Mouse (Mus musculus) neural tube, embryonic 14.5 days (tissue): ENCODE data around the gene Rfwd3. TPM values are rescaled to one million over a fixed set of nuclear protein-coding genes. Genes with fewer than 3 reads are reported as not detected.
"Not testable (repeated sequence)": the region's sequence is repeated elsewhere in the genome, so short reads cannot be mapped to it uniquely, and the experiment has no call there.

Experiments used
- ATAC-seq: fragments of 200-750 bp; cut with Nextera tagmentation; 2 replicates; pipeline ENCODE4 v1.8.0; 2017; ENCODE audit warnings: low read depth, mild to moderate bottlenecking, moderate TSS enrichment, moderate library complexity
- H3K27ac ChIP-seq: fragments of 300-500 bp; sonication (generic); 2 replicates; pipeline ENCODE4 v1.5.1; 2014; ENCODE audit warnings: low read depth, mild to moderate bottlenecking, control low read depth, low read length, moderate library complexity, mixed read lengths
- H3K27me3 ChIP-seq: fragments of 300-500 bp; sonication (generic); 2 replicates; pipeline ENCODE4 v1.6.1; 2014; ENCODE audit warnings: low read length; ENCODE audit not compliant: control insufficient read depth, insufficient read depth
- H3K36me3 ChIP-seq: fragments of 300-500 bp; sonication (generic); 2 replicates; pipeline ENCODE4 v1.6.1; 2014; ENCODE audit warnings: low read length, mixed read lengths; ENCODE audit not compliant: control insufficient read depth, insufficient read depth
- H3K4me1 ChIP-seq: fragments of 300-500 bp; sonication (generic); 2 replicates; pipeline ENCODE4 v1.6.1; 2014; ENCODE audit warnings: low read length; ENCODE audit not compliant: control insufficient read depth, insufficient read depth
- H3K4me2 ChIP-seq: fragments of 300-500 bp; sonication (generic); 2 replicates; pipeline ENCODE4 v1.6.1; 2014; ENCODE audit warnings: mild to moderate bottlenecking, low read depth, low read length, control low read depth
- H3K4me3 ChIP-seq: fragments of 300-500 bp; sonication (generic); 2 replicates; pipeline ENCODE4 v1.5.1; 2014; ENCODE audit warnings: low read depth, low read length, control low read depth, mixed read lengths
- H3K9ac ChIP-seq: fragments of 300-500 bp; sonication (generic); replicated peaks from 2 replicates; pipeline ENCODE4 v1.6.1; 2014; ENCODE audit warnings: low read depth, mild to moderate bottlenecking, control low read depth, low read length, mixed read lengths
- H3K9me3 ChIP-seq: fragments of 300-500 bp; sonication (generic); 2 replicates; pipeline ENCODE4 v1.6.1; 2016; ENCODE audit warnings: low read length; ENCODE audit not compliant: control insufficient read depth
- WGBS: fragments of 180-500 bp; shearing (Covaris S2); extraction: QIAGEN DNeasy Blood & Tissue Kit; methylation state at CpG from one replicate; pipeline ENCODE4 v1.1.7; 2014; 5-methylcytosine and 5-hydroxymethylcytosine counted together
- polyA plus RNA-seq: library from polyadenylated mRNA; unstranded; fragments of >200 nt; fragmentation: Nextera tagmentation; extraction: Ambion mirVana; gene quantifications from 2 replicates; pipeline ENCODE4 v1.2.1, GENCODE M21; 2014

Rfwd3 gene
- polyA plus RNA-seq, 1 experiment from 2014 or later: 19.2 TPM

DNA sequence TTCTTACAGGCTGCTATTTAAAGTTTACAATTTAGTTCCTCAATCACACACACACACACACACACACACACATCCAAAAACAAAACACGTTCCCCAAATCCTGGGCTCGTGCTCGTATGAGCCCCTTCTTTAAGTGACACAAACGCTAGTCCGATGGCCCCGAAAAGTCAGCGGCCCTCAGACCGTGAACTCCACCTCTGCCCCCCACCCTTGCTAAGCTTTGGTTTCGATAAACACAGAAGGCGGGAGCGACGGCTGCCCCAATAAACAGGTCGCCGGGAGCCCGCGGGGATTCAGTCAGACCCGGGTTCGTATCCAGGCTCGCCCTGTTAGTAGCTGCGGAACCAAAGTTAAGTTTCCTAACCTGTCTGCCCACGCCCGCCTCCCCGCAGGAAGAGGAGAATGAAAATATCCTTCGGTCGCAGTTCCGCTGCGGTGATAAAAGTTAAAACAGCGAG lies 630 bp downstream of the Rfwd3 start:
- under 1% methylated on average over 28 of the region's 28 CpGs for WGBS
- Histone ChIP-seq H3K36me3 (no peaks in the 10 kb centered on the region), H3K27ac (0 out of 2 replicates have a peak overlapping the region, but pooled peaks have one; percentile 48), H3K9me3 (no peaks in the 10 kb centered on the region), H3K4me3 (peak overlapping the region; percentile 90), H3K4me2 (peak overlapping the region; percentile 80), H3K4me1 (peaks cover 2% of the 10 kb centered on the region; the same call in 1 of the 2 replicates), H3K9ac (peak overlapping the region; percentile 72), H3K27me3 (no peaks in the 10 kb centered on the region)
- ATAC-seq: no peak

DNA sequence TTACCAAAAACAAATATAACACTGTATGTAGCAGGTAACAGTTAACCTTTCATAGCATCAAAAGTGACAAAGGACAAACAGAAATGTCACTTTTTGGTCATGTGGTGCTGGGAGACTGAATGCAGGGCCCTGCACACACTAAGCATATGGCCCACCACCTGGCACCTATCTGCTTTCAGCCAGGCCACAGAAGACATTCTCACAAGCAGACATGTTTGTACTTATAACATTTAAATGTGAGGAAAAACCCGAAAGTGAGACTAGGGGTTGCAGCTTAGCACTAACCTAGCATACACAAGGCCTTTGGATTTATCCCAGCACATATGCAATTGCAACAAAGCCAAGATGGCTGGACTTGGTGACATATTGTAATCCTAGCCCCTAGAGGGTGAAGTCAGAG lies 2.0 kb downstream of the Rfwd3 start:
- ATAC-seq: no peak
- peaks cover 8% of the 10 kb centered on the region; the same call in 1 of the 2 replicates for H3K36me3 ChIP-seq
- WGBS: 94% methylated on average over 1 of the region's 1 CpGs
- H3K4me1 ChIP-seq: peaks cover 2% of the 10 kb centered on the region; the same call in 1 of the 2 replicates
- H3K4me2 ChIP-seq: no peak overlapping the region
- no peaks in the 10 kb centered on the region for H3K27me3 ChIP-seq
- no peaks in the 10 kb centered on the region for H3K9me3 ChIP-seq
- no peak overlapping the region for H3K4me3 ChIP-seq
- no peak overlapping the region for H3K9ac ChIP-seq
- H3K27ac ChIP-seq: no peak overlapping the region

DNA sequence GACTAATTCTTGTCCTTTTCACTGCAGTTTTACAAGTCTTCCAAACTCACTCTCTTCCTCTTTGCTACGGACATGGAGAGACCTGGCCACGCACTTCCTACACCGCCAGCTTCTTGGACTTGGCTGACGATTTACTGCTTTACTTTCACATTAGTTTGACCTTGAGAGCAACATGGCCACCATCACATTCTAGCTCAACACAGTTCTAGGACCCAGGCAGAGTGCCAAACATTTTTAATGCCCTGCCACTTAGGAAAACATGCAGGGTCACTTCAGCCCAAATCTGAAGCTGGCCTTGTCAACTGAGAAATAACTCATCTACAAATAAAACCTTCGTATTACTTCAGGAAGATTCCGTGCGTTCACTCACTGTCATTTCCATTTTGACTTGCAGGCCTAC lies 8.3 kb downstream of the Rfwd3 start:
- whole genome bisulfite sequencing: 89% methylated on average over 7 of the region's 7 CpGs
- no peak overlapping the region for H3K27ac ChIP-seq
- no peaks in the 10 kb centered on the region for H3K9me3 ChIP-seq
- no peak overlapping the region for H3K4me2 ChIP-seq
- H3K4me3 ChIP-seq: no peak overlapping the region
- H3K27me3 ChIP-seq: no peaks in the 10 kb centered on the region
- H3K4me1 ChIP-seq: no peaks in the 10 kb centered on the region
- peaks cover 36% of the 10 kb centered on the region for H3K36me3 ChIP-seq
- H3K9ac ChIP-seq: no peak overlapping the region
- no peak for ATAC-seq

DNA sequence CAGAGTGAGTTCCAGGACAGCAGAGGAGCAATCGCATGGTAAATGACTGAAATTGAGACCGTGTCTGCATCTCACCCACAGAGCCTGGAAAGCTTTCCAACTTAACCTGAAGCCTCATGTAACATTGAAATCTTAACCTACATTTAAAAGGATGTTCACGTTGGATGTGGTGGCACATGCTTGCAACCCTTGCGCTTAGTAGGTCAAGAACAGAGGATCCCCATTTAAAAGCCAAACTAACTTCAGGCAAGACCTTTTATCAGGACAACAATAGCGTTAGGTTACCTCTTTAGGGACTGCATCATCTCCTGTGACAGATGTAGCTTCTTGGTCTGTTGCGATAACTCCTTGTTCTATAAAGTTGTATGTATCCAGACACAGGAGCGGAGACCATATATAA lies 9.4 kb downstream of the Rfwd3 start:
- Histone ChIP-seq H3K27ac (no peak overlapping the region), H3K27me3 (no peaks in the 10 kb centered on the region), H3K4me1 (no peaks in the 10 kb centered on the region), H3K36me3 (peaks cover 47% of the 10 kb centered on the region), H3K9ac (no peak overlapping the region), H3K4me2 (no peak overlapping the region), H3K4me3 (no peak overlapping the region), H3K9me3 (no peaks in the 10 kb centered on the region)
- WGBS: 98% methylated on average over 7 of the region's 7 CpGs
- no peak for ATAC-seq

DNA sequence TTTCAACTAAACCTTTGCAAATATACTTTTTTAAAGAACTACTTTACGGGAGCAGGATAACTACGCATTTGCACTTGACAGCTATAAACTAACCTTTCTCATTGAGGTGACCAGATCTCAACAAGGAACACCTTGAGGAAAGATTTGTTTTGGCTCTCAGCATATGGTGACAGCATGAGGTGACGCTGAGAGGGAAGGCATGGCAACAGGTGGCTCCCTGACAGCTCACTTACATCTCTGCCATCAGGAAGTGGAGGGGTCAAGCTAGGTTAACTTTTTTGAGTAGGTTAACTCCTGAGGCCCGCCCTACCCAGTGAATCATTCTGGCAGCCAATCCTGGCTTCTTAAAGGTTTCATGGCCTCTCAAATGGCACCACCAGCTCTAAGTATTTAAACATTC lies 14.4 kb downstream of the Rfwd3 start:
- no peak for ATAC-seq
- WGBS: 92% methylated on average over 4 of the region's 4 CpGs
- peaks cover 53% of the 10 kb centered on the region for H3K36me3 ChIP-seq

DNA sequence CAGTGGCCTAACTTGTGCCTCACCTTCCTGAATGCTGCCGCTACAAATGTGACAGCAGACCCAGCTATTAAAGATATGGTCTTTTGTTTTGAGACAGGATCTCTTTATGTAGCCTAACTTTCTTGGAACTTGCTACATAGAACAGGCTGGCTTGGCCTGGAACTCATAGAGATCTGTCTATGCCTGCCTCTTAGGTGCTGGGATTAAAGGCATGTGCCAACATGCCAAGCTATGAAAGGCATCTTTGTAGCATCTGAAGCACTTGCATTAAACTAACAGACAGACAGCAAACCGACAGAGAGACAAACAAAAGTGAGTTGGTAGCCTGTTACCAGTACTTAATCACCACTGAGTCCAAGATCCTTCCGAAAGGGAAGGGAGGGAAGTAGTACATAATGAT lies 17.9 kb downstream of the Rfwd3 start:
- H3K4me1 ChIP-seq: no peaks in the 10 kb centered on the region
- WGBS: 95% methylated on average over 3 of the region's 3 CpGs
- peaks cover 54% of the 10 kb centered on the region for H3K36me3 ChIP-seq
- ATAC-seq: no peak
- no peak overlapping the region for H3K9ac ChIP-seq
- no peak overlapping the region for H3K4me3 ChIP-seq
- H3K4me2 ChIP-seq: no peak overlapping the region
- no peaks in the 10 kb centered on the region for H3K27me3 ChIP-seq
- no peak overlapping the region for H3K27ac ChIP-seq
- no peaks in the 10 kb centered on the region for H3K9me3 ChIP-seq

More for the DNA sequence above, 14.4 kb downstream of the Rfwd3 start:
- H3K4me2 ChIP-seq: no peak overlapping the region
- H3K9ac ChIP-seq: no peak overlapping the region
- H3K27me3 ChIP-seq: no peaks in the 10 kb centered on the region
- no peak overlapping the region for H3K27ac ChIP-seq
- no peak overlapping the region for H3K4me3 ChIP-seq
- no peaks in the 10 kb centered on the region for H3K4me1 ChIP-seq
- H3K9me3 ChIP-seq: no peaks in the 10 kb centered on the region

DNA sequence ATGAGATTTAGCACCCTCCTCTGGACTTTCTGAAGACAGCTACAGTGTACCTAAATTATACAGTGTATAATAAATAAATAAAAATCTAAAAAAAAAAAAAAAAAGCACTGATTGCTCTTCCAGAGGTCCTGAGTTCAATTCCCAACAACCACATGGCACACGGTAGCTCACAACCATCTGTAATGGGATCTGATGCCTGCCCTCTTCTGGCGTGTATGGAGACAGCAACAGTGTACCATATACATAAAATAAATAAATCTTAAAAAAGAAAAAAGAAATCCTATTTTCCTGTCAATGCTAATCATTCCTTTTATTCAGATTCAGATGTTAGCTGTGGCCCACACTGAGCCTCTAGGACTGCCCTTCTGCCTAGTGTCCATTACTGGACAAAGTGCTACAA lies 31.7 kb downstream of the Rfwd3 start:
- Histone ChIP-seq H3K4me1 (no peaks in the 10 kb centered on the region), H3K4me3 (no peak overlapping the region), H3K36me3 (peaks cover 3% of the 10 kb centered on the region), H3K9ac (no peak overlapping the region), H3K27ac (no peak overlapping the region), H3K4me2 (no peak overlapping the region), H3K9me3 (no peaks in the 10 kb centered on the region), H3K27me3 (no peaks in the 10 kb centered on the region)
- WGBS: 80% methylated on average over 2 of the region's 2 CpGs
- ATAC-seq: no peak

DNA sequence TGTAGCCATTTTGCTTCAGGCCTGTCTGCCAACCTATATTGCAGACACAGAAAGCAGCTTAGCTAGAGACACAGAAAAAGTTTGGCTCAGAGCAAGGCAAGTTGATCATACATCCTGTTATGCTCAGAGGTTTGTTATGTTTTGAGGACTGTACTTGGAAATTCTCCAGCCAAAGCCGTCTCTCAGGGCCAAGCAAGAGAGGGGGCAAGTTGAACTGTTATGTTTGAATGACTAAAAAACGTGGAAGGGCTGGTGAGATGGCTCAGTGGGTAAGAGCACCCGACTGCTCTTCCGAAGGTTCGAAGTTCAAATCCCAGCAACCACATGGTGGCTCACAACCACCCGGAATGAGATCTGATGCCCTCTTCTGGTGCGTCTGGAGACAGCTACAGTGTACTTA lies 33.9 kb downstream of the Rfwd3 start:
- H3K27ac ChIP-seq, H3K36me3 ChIP-seq, H3K4me1 ChIP-seq, H3K27me3 ChIP-seq, H3K4me2 ChIP-seq, H3K9me3 ChIP-seq, H3K9ac ChIP-seq, ATAC-seq, H3K4me3 ChIP-seq: not testable (repeated sequence)
- WGBS: 82% methylated on average over 7 of the region's 7 CpGs

DNA sequence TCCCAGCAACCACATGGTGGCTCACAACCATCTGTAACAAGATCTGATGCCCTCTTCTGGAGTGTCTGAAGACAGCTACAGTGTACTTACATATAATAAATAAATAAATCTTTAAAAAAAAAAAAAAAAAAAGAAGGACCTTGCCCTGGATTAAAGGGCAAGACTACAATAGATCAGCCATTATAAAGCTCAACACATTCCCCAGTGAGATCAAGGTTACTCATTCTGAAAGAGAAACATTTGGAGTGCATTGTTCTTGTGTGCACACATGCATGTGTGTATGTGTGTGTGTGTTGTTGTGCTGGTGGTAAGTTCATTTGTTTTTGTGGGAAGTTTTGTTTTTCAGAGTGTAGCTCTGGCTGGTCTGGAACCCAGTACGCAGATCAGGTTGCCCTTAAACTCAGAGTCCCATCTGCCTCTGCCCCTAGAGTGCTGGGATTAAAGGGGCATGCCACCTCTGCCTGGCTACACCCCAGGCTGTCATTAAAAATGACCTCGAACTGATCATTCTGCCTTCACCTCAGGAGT lies 35.3 kb downstream of the Rfwd3 start:
- Histone ChIP-seq H3K9ac (no peak overlapping the region), H3K36me3 (no peaks in the 10 kb centered on the region), H3K4me1 (no peaks in the 10 kb centered on the region), H3K9me3 (no peaks in the 10 kb centered on the region), H3K4me3 (no peak overlapping the region), H3K27me3 (no peaks in the 10 kb centered on the region), H3K4me2 (no peak overlapping the region), H3K27ac (no peak overlapping the region)
- no peak for ATAC-seq
- WGBS: 77% methylated on average over 2 of the region's 2 CpGs
